ENCODE assay signal across 12 mouse cellular contexts in the genomic region with DNA sequence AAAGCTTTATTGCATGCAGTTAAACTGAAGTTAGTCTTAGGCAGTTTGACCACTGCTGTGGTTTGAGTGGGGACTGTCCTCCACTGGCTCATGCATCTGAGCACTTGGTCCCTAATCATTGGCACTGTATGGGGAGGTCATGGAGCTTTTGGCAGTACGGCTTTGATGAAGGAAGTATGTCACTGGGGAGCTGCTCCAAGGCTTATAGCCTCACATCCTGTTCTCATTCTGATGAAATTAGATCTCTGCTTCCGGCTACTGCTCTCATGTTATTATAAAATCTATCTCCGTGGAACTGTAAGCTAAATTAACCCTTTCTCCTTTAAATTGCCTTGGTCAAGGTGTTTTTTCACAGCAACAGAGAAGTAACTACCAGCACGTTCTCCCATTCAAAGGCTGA.
"Had no signal": no experiment of that assay in that cellular context is flagged by ENCODE, and none has a peak within 500 bp of the region (broad histone marks: within the 10 kb centered on the region; RNA-seq: fewer than 3 reads in every experiment).

No protein-coding gene starts in this region.

- DNase-seq: kidney, adult 18-20 months; kidney, postnatal 14 days; lung, adult 2 months; right cerebral cortex, adult 18-20 months; right cerebral cortex, postnatal 25 days had no signal

- H3K4me2 ChIP-seq: intestine, embryonic 15.5 days; kidney, embryonic 15.5 days; liver, embryonic 11.5 days; liver, embryonic 15.5 days; midbrain, embryonic 12.5 days had no signal

- H3K4me3 ChIP-seq: intestine, embryonic 15.5 days; kidney, embryonic 15.5 days; limb, embryonic 10.5 days; liver, embryonic 15.5 days; midbrain, embryonic 12.5 days had no signal

- H3K27me3 ChIP-seq: intestine, embryonic 15.5 days; kidney, embryonic 15.5 days; liver, embryonic 15.5 days; midbrain, embryonic 12.5 days had no signal

- H3K4me1 ChIP-seq: kidney, embryonic 15.5 days; limb, embryonic 10.5 days; liver, embryonic 15.5 days; midbrain, embryonic 12.5 days had no signal

- H3K9me3 ChIP-seq: intestine, embryonic 15.5 days; kidney, embryonic 15.5 days; limb, embryonic 10.5 days; liver, embryonic 15.5 days; midbrain, embryonic 12.5 days had no signal

- H3K9ac ChIP-seq: intestine, embryonic 15.5 days; kidney, embryonic 15.5 days; liver, embryonic 15.5 days; midbrain, embryonic 12.5 days had no signal

- ATAC-seq: intestine, embryonic 15.5 days had no signal

- H3K36me3 ChIP-seq: intestine, embryonic 15.5 days; kidney, embryonic 15.5 days; limb, embryonic 10.5 days; liver, embryonic 15.5 days; midbrain, embryonic 12.5 days had no signal

- H3K27ac ChIP-seq: intestine, embryonic 15.5 days; kidney, embryonic 15.5 days; limb, embryonic 10.5 days; liver, embryonic 15.5 days; midbrain, embryonic 12.5 days; stomach, postnatal 0 days had no signal
